Mouse (Mus musculus): ENCODE data around the gene Hormad1.
A peak's percentile ranks its signal among the peaks of the same experiment; 100 is the strongest.
"Not testable (repeated sequence)": the region's sequence is repeated elsewhere in the genome, so short reads cannot be mapped to it uniquely, and the experiment has no call there.

Gene Hormad1

DNA sequence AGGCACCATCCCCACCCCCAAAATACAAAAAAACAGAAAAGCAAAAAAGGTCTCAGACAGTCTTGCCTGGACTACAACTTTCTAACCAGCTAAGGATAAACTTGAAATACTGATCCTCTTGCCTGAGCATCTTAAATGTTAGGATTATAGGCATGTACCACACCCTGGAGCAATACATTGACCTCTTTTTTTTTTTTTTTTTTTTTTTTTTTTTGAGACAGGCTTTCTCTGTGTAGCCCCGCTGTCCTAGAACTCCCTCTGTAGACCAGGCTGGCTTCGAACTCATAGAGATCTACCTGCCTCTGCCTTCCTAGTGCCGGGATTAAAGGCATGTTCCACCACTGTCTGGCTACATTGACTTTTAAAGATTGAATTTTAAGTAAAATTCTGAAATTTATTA, 1.3 kb downstream of the Hormad1 start:
- DNase-seq (ENCODE audit: low read depth in 1 of 2, low spot score in 2 of 2) = no peak

DNA sequence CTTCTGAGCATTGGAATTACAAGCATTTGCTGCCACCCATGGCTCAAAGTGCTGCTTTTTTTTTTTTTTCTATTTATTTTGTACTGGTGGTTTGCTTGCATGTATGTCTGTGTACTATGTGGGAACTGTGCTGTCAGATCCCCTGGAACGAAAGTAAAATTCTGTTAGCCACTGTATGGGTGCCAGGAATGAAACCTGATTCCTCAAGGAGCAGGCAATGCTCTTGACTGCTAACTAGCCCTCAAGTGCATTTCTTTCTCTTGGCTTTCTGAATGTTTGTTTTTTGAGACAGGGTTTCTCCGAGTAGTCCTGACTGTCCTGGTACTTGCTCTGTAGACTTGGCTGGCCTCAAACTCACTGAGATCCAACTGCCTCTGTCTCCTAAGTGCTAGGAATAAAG, 2.3 kb downstream of the Hormad1 start:
- DNase-seq (ENCODE audit: low read depth in 1 of 2, low spot score in 2 of 2) = no peak

DNA sequence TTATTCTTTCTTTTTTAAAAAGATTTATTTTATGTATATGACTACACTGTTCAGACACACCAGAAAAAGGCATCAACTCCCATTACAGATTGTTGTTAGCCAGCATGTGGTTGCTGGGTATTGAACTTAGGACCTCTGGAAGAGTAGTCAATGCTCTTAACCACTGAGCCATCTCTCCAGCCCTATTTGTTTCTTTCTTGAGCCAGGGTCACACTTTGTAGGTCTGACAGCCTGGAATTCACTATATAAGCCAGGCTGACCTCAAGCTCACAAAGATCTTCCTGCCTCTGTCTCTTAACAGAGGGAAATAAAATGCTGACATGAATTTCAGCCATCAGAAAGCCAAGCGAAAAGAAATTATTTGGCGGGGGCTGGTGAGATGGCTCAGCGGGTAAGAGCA, 10.1 kb downstream of the Hormad1 start:
- no peak for DNase-seq (ENCODE audit: low read depth in 1 of 2, low spot score in 2 of 2)

DNA sequence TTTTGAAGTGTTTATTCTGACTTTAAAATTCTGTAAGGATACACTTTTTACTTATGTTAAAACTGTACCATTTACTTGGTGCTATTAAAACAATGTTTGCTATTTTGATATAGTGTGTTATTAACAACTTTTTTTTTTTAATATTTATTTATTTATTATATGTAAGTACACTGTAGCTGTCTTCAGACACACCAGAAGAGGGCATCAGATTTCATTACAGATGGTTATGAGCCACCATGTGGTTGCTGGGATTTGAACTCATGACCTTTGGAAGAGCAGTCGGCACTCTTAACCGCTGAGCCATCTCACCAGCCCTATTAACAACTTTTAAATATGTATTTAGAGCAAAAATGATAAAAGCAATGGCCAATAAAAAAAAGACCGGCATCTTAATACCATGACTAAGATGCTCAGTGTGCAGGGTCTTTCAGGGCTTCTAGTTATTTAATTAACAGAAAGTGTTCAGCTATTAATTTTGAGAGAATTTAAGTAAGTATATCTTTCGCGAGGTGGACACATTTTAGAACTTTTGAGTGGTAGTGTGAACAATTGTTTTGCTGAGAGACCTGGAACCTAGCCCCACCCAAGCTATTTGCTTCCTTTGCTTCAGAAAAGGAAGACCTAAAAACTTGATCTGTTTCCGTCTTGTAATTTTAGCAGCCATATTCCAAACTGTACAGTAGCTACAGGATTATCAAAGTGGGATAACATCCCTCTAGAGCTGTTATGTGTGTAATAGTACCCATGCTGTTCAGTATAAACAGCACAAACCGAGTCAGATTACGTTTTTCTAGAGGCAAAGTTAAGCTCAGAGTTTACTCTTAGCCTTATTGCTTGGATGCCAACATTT, 28.5 kb downstream of the Hormad1 start:
- DNase-seq (ENCODE audit: low read depth in 1 of 2, low spot score in 2 of 2) = no peak

DNA sequence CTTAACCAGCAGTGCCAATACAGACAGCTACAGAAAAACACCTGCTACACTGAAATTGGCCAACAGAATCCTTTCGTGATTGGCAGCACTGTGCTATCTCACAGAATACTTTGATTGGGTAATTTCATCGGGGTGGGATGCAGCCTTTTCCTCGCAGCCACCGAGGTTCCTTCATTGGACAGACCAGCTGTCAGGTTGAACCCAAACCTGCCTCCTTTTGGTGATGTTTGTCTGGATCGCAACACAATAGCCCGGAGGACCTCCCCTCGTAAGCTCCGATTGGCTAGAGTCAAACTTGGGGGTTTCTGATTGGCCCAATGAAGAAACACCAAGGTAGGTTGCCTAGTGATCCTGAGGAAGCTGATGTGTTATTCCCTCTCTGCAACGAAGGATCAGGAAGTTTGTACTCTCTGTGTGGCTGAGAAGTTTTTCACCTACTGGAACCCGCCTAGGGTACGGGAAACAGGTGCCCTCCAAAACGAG, 29.2 kb downstream of the Hormad1 start, which contains the start of gene Golph3l:
Gene Golph3l (plus strand): TSS at position 331 of the 483 bp plus-strand sequence.
- DNase-seq (ENCODE audit: low read depth in 1 of 2, low spot score in 2 of 2) = peak; percentile 76 to 81

DNA sequence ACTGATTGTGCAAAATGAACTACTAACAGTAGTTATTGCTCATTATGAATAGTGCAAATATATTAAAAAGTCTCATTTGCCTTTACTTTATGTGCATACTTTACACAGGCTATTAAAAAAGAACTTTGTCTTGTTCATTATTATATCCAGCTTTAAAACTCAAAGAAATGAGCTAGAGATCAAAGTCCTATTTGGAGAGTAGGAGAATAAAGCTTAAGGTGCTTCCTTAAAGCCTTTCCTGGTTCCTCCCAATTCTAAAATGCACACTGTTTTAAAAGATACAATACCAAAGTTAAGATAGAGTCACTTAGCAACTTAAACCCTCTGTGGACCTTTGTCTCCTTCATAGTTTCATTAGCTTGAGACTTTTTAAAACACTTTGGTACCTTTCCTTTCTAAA, 39.3 kb downstream of the Hormad1 start:
- no peak for DNase-seq (ENCODE audit: low read depth in 1 of 2, low spot score in 2 of 2)

DNA sequence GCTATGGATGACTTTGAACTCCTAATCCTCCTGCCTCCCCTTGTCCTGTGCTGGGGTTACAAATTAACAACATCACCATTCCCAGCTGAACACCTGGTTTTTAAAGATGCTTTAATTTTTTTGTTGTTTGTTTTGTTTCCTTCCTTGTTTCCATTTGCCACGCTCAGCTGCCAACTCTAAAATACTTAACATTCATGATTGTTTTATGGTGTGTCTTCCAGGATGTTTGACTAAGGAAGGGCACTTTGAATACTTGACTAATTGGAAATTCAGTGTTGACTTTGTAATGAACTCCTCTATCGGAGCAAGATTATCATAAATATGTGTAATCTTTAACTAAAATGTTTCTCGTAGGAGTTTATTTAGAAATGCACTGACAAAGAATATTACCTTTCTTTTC, 41.8 kb downstream of the Hormad1 start:
- DNase-seq (ENCODE audit: low read depth in 1 of 2, low spot score in 2 of 2) = no peak

DNA sequence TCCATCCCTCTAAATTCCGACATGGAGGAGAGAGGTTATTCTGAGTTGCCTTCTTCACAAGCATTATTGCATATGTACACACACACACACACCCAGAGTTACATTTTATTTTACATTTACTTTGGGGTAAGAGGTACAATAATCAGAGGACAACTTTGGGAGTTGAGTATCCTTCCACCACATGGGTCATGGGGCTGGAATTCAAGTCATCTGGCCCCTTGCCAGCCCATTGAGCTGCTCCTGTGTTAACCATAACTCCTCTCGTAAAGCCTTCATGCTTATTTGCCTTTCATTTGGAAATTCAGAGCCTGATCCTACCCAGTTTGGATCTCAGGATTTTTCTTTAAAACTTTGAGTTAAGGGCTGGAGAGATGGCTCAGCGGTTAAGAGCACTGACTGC, 46.6 kb downstream of the Hormad1 start:
- no peak for DNase-seq (ENCODE audit: low read depth in 1 of 2, low spot score in 2 of 2)

DNA sequence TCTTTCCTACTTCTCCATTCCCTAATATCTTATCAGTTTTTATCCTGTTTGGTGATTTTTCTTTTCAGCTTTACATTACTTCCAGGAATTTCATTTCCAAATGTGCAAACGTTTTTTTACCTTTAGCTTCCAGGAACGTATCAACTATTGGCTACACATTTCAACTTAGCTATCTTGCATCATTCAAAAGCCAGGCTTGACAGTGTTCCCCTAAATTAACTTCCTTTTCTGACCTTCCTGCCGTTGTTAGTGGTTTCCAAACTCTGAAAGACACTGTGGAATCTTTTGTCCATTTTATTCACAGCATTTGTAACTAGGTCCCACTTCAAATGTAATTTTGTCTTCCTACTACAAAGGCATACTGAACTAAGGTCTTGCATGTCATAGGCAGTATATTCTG, 49.7 kb downstream of the Hormad1 start:
- DNase-seq (ENCODE audit: low read depth in 1 of 2, low spot score in 2 of 2) = no peak

DNA sequence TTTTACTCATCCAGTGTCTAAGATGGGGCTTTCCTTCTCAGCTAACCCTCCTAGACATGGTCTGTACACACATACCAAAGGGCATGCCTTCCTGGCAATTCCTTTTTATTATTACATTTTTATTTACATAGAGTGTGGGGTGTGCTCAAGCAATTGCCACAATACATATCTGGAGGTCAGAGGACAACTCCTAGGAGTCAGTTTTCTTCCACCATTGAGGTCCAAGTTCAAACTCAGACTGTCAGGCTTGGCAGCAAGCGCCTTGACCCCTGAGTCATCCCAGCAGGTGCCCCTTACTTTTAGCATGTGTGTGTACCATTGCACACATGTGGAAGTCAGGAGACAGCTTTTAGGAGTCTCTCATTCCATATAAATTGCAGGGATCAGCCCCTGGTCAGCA, 54.5 kb downstream of the Hormad1 start:
- DNase-seq (ENCODE audit: low read depth in 1 of 2, low spot score in 2 of 2) = no peak

DNA sequence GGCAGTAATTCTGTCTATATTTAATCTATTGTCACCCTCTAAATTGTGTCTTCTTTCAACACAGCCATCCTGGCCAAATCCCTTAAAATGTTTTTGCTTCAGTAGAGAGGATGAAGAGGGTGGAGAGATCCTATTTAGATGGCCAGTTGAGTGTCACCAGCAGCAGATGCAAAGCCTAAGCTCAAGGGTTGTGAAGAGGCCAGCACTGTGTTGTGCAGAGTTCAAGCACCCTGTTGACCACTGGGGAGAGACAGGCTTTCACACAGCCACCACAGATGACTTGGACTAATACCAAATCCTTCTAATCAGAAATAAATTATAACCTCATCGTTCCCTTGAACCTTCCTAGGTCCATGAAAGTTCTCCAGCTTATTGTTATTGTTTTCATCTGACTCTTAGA, 59.0 kb downstream of the Hormad1 start:
- DNase-seq (ENCODE audit: low read depth in 1 of 2, low spot score in 2 of 2) = no peak

DNA sequence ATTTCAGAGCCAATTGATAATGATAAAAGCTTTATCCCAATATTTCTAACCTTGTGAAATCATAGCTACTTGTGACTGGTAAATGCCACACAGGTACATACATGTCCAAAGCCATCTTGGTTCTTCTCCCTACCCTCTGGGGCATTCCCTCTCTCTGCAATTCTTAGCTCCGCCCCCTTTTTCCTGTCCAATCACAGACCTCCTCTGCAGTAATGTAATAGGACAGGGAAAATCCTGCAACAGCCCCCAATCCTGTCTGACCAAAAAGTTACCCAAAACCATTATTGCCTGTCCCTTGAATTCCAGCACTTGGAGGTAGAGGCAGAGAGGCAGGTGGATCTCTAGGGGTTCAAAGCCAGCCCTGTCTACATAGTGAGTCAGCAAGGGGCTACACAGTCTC, 61.8 kb downstream of the Hormad1 start:
- no peak for DNase-seq (ENCODE audit: low read depth in 1 of 2, low spot score in 2 of 2)

DNA sequence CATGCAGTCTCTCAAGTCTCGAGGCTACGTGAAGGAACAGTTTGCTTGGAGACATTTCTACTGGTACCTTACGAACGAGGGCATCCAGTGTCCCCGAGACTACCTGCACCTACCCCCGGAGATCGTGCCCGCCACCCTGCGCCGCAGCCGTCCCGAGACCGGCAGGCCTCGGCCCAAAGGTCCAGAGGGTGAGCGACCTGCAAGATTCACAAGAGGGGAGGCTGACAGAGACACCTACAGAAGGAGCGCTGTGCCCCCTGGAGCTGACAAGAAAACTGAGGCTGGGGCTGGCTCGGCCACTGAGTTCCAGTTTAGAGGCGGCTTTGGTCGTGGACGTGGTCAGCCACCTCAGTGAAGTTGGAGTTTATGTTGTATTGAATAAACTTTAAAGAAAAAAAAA, 62.9 kb downstream of the Hormad1 start:
- not testable (repeated sequence) for DNase-seq (ENCODE audit: low read depth in 1 of 2, low spot score in 2 of 2)

DNA sequence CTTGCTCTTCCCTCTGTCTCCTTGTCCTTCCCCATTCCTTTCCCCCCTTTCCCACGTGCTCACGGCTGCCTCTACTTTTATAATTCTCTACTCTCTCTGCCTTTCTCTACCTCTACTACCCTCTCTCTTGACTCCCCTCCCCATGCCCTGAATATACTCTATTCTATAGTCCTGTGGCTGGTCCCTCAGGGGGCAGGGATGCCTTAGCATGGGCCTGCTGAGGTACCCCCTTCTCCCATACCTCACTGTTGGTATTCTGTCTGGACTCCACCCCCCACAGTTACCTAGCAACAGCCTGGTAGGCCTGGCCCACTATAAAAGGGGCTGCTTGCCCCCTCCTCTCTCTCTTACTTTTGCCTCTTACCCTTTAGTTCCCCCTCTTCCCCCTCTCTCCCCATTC, 64.1 kb downstream of the Hormad1 start:
- no peak for DNase-seq (ENCODE audit: low read depth in 1 of 2, low spot score in 2 of 2)

DNA sequence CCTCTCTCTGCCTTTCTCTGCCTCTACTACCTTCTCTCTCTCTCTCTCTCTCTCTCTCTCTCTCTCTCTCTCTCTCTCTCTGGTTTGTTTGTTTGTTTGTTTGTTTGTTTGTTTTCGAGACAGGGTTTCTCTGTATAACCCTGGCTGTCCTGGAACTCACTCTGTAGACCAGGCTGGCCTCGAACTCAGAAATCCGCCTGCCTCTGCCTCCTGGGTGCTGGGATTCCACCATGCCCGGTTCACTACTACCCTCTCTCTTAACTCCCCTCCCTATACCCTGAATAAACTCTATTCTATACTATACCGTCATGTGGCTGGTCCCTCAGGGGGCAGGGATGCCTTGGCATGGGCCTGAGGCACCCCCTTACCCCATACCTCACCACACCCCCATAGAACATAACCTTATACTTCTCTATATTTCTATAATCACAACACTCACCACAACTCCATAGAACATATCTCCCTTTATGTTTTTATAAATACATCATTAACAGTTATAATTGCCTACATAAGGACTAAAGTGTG, 64.6 kb downstream of the Hormad1 start:
- not testable (repeated sequence) for DNase-seq (ENCODE audit: low read depth in 1 of 2, low spot score in 2 of 2)

DNA sequence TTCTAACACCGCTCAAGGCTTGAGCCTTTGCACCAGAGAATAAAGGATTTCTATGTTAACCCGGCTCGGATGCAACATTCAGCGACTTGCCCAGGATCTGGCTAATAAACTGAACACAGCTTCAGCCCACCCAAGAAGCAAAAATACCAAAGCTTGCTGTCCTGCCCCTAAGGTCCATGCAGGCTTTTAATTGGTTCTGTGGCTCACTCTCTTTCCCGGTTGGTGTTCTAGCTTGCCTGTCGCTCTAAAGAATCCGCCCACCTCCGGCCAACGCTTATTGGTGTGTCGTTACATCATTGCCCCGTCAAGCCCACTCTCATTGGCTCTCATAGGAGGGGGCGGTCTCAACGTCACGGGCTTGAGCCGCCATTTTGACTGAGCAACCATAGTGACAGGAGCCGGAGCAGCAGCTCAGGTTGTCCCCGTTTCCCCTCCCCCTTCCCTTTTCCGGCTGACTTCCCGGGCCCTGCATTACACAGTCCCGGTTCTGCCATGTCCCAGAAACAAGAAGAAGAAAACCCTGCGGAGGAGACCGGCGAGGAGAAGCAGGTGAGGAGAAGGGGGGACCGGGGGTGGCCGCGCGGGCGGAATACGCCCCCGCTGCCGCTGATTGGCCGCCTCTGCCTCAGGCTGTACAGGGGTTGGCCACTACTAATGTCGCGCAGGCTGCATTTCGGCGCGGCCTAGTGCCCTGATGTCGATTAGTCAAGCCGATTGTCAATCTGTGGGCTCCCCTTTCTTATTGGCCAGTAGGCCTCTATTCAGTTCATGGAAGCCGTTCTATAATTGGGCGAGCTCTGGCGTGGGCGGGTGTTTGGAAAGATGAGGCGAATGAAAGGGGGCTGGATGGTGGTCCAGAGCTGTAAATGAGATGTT, 65.4 kb downstream of the Hormad1 start, which contains the start of gene Ensa:
Gene Ensa (plus strand): TSS at position 366 of the 876 bp plus-strand sequence.
- peak; percentile 93 to 96 for DNase-seq (ENCODE audit: low read depth in 1 of 2, low spot score in 2 of 2)

DNA sequence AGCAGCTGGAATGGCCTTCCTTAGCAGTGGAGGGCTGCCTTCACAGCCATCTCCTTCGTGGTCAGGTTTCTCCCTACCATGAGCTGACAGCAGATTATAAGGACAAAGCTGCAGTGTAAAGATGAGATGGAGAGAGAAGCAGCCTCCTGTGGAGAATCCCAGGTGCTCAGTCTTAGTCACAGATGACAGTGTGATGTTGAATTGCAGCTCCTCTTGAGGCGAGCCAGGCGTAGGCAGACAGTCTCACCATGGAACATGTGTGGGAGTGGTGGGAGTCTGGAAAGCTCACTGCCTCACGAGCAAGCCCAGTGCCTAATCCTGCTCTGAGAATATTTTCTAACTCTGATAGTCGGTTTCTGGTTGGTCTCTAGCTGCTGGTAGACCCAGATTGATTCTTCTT, 68.3 kb downstream of the Hormad1 start:
- DNase-seq (ENCODE audit: low read depth in 1 of 2, low spot score in 2 of 2) = no peak

DNA sequence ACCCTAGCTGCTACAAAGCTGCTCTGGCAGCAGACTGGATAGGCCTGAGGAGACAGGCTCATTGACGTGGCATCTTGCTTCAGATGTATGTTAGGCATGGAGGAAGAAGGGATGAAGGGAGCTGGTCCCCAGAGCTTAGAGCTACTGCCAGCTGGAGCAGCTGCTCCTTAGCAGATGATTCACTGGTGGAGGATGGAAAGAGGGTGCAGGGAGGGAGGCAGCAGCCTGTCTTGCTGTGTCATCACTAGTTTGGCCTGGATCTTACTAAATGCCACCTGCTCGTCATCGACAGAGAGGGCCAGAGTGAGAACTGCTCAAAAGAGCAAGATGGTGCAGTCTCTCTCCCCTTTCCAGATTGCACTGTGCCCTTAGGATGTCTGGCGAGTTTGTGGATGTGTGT, 70.3 kb downstream of the Hormad1 start:
- no peak for DNase-seq (ENCODE audit: low read depth in 1 of 2, low spot score in 2 of 2)

DNA sequence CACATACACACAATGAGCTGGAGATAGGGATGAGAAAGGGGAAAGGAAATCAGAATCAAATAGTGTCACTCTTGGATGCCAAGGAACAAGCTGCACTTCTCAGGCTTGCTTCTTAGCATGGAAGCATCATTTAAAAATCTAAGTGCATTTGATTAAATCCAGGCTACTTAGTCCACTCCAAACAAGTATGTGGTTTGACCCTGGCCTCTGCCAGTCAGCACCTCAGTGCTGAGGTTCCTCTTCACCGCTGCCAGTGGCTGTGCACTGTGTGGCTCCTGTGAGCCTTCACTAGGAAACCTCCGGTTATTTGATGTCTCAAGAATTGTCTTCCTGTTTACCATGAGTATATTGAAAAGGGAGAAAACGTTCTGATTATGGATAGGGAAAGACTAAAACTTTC, 71.4 kb downstream of the Hormad1 start:
- DNase-seq (ENCODE audit: low read depth in 1 of 2, low spot score in 2 of 2) = no peak

DNA sequence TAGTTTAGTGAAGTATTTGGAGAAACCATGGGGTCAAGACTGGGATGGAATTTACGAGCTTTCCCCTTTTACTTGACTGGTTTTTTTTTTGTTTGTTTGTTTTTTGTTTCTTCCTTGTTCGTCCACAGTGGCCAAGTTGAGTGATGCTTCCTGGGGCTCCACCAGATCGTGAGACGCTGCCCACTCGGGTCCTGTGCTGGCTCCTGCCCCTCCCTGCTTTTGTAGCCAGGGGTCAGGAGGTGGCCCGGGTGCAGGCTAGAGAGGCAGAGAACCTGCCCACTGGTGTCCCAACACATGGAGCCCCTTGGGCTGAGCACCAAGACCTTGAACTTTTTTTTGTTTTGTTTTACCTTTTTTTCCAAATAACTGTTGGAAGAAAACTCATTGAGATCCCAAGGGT, 71.8 kb downstream of the Hormad1 start:
- DNase-seq (ENCODE audit: low read depth in 1 of 2, low spot score in 2 of 2) = no peak

DNA sequence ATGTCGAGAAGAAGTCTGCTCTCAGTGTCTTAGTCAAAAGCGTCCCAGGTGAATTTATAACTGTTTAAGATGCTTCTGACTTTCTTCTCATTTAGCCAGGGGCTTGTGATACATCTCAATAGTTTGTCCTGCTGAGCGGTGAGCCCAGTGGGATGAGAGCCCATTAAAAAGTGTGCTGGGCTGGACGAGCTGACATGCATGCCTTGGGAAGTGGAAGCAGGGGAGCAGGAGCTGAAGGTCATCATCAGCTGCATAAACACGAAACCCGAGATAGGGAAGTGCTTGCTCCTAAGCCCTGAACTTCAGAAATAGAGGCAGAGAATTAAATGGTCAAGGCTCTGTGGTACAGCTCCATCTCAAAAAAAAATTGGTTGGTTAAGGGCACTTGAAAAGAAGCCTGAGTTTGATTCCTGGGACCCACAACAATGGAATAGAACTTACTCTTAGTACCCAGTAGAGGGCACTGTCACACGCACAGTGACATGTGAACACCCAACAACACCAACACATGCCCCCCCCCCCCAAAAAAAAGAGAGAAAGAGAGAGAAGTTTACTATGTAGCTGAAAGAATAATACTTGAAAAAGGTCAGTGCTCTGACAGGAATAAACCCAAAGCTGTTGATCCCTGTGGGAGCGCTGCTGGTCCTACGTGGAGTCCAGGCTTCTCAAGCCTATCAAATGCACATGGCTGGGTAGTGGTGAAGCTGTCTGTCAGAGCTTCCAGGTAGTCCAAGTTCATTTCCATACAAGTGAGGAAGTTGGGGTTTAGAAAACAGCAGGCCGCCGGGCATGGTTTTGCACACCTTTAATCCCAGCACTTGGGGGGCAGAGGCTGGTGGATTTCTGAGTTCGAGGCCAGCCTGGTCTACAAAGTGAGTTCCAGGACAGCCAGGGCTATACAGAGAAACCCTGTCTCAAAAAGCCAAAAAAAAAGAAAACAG, 73.4 kb downstream of the Hormad1 start:
- no peak for DNase-seq (ENCODE audit: low read depth in 1 of 2, low spot score in 2 of 2)
